Mouse (Mus musculus) E14TG2a.4 (cell line): ENCODE measurements around the gene Plgrkt.

Experiments
- CTCF ChIP-seq: conservative IDR thresholded peaks from 2 replicates; pipeline ENCODE4 v1.5.1; 2014; ENCODE audit warnings: low read length
- NANOG ChIP-seq: IDR thresholded peaks from 2 replicates; pipeline ENCODE4 v1.6.1; 2014; ENCODE audit warnings: borderline replicate concordance, low read length, mixed read lengths

DNA sequence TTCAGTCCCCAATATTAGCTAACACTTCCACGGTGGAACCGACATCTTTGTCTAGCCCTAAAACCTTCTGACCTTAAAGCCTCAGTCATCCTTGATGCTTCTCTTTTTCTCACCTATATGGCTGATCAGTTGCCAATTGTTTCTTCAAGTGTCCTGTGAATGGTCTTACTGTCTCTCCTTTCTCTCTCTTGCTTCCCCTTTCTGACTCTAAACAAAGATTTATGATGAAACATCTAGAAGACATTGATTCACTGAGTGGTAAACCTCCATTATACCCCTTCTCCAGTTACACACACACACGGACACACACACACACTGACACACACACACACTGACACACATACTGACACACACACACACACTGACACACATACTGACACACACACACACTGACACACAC, 47.3 kb upstream of the Plgrkt start:
- no peak for TF ChIP-seq CTCF
- peak; percentile 45; the same call in 1 of the 2 replicates for TF ChIP-seq NANOG
